Mouse (Mus musculus) heart, embryonic 16.5 days (tissue): ENCODE results near the gene Spam1. TPM values are rescaled to one million over a fixed set of nuclear protein-coding genes. Genes with fewer than 3 reads are reported as not detected.

Experiments used
- ATAC-seq: fragments of 200-750 bp; cut with Nextera tagmentation; replicated peaks from 2 replicates; pipeline ENCODE4 v1.8.0; 2017; ENCODE audit warnings: moderate number of reproducible peaks; ENCODE audit not compliant: insufficient read depth, low FRiP score; ENCODE audit errors: extremely low read depth
- H3K27ac ChIP-seq: fragments of 300-500 bp; sonication (generic); 2 replicates; pipeline ENCODE4 v1.5.1; 2014; ENCODE audit warnings: mild to moderate bottlenecking, low read length, control low read depth, moderate library complexity
- H3K27me3 ChIP-seq: fragments of 300-500 bp; sonication (generic); 2 replicates; pipeline ENCODE4 v1.6.1; 2014; ENCODE audit warnings: low read length, mixed read lengths; ENCODE audit not compliant: control insufficient read depth, insufficient read depth
- H3K36me3 ChIP-seq: fragments of 300-500 bp; sonication (generic); 2 replicates; pipeline ENCODE4 v1.6.1; 2014; ENCODE audit not compliant: control insufficient read depth, insufficient read depth
- H3K4me1 ChIP-seq: fragments of 300-500 bp; sonication (generic); 2 replicates; pipeline ENCODE4 v1.6.1; 2014; ENCODE audit warnings: low read length, mixed read lengths; ENCODE audit not compliant: control insufficient read depth, insufficient read depth
- H3K4me2 ChIP-seq: fragments of 300-500 bp; sonication (generic); 2 replicates; pipeline ENCODE4 v1.6.1; 2014; ENCODE audit warnings: low read depth, mild to moderate bottlenecking, control low read depth, low read length
- H3K4me3 ChIP-seq: fragments of 300-500 bp; sonication (generic); 2 replicates; pipeline ENCODE4 v1.5.1; 2014; ENCODE audit warnings: mild to moderate bottlenecking, control low read depth, low read length
- H3K9ac ChIP-seq: fragments of 300-500 bp; sonication (generic); 2 replicates; pipeline ENCODE4 v1.6.1; 2014; ENCODE audit warnings: low read length, control low read depth
- H3K9me3 ChIP-seq: fragments of 300-500 bp; sonication (generic); replicated peaks from 2 replicates; pipeline ENCODE4 v1.6.1; 2016; ENCODE audit warnings: low read length; ENCODE audit not compliant: control insufficient read depth
- WGBS: fragments of 180-500 bp; shearing (Covaris S2); extraction: QIAGEN DNeasy Blood & Tissue Kit; methylation state at CpG from one replicate; pipeline ENCODE4 v1.1.7; 2014; 5-methylcytosine and 5-hydroxymethylcytosine counted together
- polyA plus RNA-seq: library from polyadenylated mRNA; unstranded; fragments of >200 nt; fragmentation: Nextera tagmentation; extraction: Ambion mirVana; gene quantifications from 2 replicates; pipeline ENCODE4 v1.2.1, GENCODE M21; 2015

Gene Spam1
- not detected in 2 replicates for polyA plus RNA-seq

GRCm38 (mm10) chr6:24790888-24791287, at the start of gene Spam1:
Spam1 (plus strand) TSS chr6:24791188.
- H3K27ac ChIP-seq = no peak within 1 kb of the TSS
- H3K9ac ChIP-seq = no peak within 1 kb of the TSS
- no peaks in the 10 kb centered on the region for H3K36me3 ChIP-seq
- H3K4me1 ChIP-seq = no peaks in the 10 kb centered on the region
- H3K27me3 ChIP-seq = no peaks in the 10 kb centered on the region
- ATAC-seq = no peak
- no peaks in the 10 kb centered on the region for H3K9me3 ChIP-seq
- H3K4me2 ChIP-seq = no peak within 1 kb of the TSS
- no peak within 1 kb of the TSS for H3K4me3 ChIP-seq

DNA sequence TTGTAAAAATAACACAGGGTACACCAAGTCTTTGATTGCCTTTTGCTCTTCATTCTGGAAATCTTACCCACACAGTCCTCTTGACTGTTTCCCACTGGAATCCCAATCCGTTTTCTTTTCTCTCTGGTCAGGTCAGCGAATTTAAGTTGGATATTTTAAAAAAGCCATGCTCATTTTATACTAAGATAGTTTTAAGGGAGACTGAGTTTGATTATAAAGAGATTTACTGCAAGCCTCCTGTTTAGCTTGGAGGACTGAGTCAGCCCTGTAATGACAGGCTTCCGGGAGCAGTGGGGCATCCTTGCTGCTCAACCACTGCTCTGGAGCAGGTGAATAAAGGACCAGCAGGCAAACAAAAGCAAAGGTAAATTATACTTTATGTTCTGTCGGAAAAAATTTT, 43.0 kb upstream of the Spam1 start, which contains the start of gene Hyal4:
TSS of gene Hyal4 (plus strand) at position 301 of the 400 bp plus-strand sequence.
- WGBS = 67% methylated on average over 4 of the region's 4 CpGs
- Histone ChIP-seq H3K9ac (no peak within 1 kb of the TSS), H3K4me3 (no peak within 1 kb of the TSS)

GRCm38 (mm10) chr6:24759281-24759680, 31.7 kb upstream of the Spam1 start:
- 87% methylated on average over 3 of the region's 3 CpGs for WGBS
- Histone ChIP-seq H3K4me3 (no peak overlapping the region), H3K27ac (no peak overlapping the region), H3K4me2 (no peak overlapping the region), H3K9ac (no peak overlapping the region), H3K9me3 (0 out of 2 replicates have a peak, but pooled peaks cover 2% of the 10 kb centered on the region), H3K27me3 (no peaks in the 10 kb centered on the region), H3K36me3 (no peaks in the 10 kb centered on the region), H3K4me1 (no peaks in the 10 kb centered on the region)
- ATAC-seq = no peak

More for the DNA sequence above, 43.0 kb upstream of the Spam1 start, which contains the start of gene Hyal4:
- no peak within 1 kb of the TSS for H3K4me2 ChIP-seq
- H3K4me1 ChIP-seq = no peaks in the 10 kb centered on the region
- no peaks in the 10 kb centered on the region for H3K9me3 ChIP-seq
- H3K36me3 ChIP-seq = no peaks in the 10 kb centered on the region
- ATAC-seq = no peak
- no peak within 1 kb of the TSS for H3K27ac ChIP-seq
- H3K27me3 ChIP-seq = no peaks in the 10 kb centered on the region

DNA sequence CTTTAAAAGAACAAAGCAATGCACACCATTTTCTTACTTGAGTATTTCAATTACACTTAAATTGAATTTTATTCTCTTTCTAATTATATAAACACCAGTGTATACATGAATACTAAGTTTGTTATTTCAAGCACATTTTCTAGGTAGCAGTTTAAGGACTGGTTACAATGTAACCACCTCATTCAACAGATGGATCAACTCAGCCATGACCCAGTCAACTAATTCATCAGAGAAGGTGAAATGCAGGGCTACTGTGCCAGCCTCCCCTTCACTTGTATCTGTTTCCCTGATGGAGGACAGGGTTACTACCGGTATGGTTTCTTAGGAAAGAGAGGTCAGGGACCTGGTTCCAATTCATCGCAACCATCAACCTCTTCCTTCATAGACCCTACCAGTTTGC, 24.7 kb upstream of the Spam1 start:
- Histone ChIP-seq H3K9me3 (no peaks in the 10 kb centered on the region), H3K4me2 (no peak overlapping the region), H3K4me3 (no peak overlapping the region), H3K36me3 (no peaks in the 10 kb centered on the region), H3K27me3 (no peaks in the 10 kb centered on the region), H3K9ac (no peak overlapping the region), H3K27ac (no peak overlapping the region), H3K4me1 (no peaks in the 10 kb centered on the region)
- WGBS = 85% methylated on average over 2 of the region's 2 CpGs
- ATAC-seq = no peak

GRCm38 (mm10) chr6:24779182-24779581, 11.8 kb upstream of the Spam1 start:
- H3K27me3 ChIP-seq = no peaks in the 10 kb centered on the region
- no peaks in the 10 kb centered on the region for H3K9me3 ChIP-seq
- WGBS = 47% methylated on average over 2 of the region's 2 CpGs
- no peaks in the 10 kb centered on the region for H3K36me3 ChIP-seq
- no peak overlapping the region for H3K4me3 ChIP-seq
- H3K9ac ChIP-seq = no peak overlapping the region
- no peak overlapping the region for H3K27ac ChIP-seq
- H3K4me2 ChIP-seq = no peak overlapping the region
- no peak for ATAC-seq
- no peaks in the 10 kb centered on the region for H3K4me1 ChIP-seq

DNA sequence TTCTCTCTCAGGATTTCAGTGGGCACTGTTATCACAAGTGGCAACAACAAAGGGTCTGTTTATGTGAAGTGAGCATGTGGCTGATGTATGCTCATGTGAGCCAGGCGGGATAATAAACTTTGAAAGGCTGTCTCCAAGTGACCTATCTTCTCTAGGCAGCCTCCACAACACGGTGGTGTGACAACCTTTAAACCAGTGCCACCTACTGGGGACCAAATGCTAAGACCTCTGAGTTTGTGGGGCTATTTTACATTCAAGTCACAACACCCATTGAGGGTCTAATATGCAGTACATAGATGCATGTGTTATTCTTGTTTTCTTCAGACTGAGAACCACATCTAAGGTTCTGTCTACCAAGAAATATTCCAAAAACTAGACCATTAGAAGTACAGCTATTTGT, 31.1 kb downstream of the Spam1 start:
- no peak overlapping the region for H3K27ac ChIP-seq
- 54% methylated on average over 2 of the region's 2 CpGs for WGBS
- H3K36me3 ChIP-seq = no peaks in the 10 kb centered on the region
- no peaks in the 10 kb centered on the region for H3K27me3 ChIP-seq
- no peak overlapping the region for H3K4me2 ChIP-seq
- H3K9me3 ChIP-seq = no peaks in the 10 kb centered on the region
- no peak overlapping the region for H3K4me3 ChIP-seq
- no peak for ATAC-seq
- no peak overlapping the region for H3K9ac ChIP-seq
- no peaks in the 10 kb centered on the region for H3K4me1 ChIP-seq

Other genes starting within 250 kb of the Spam1 start
- 49.6 and 52.6 TPM in 2 replicates for gene Lmod2, start 193.4 kb upstream of the Spam1 start, polyA plus RNA-seq
- 42.9 and 52.0 TPM in 2 replicates for gene Wasl, start 126.2 kb upstream of the Spam1 start, polyA plus RNA-seq
- not detected in 2 replicates for gene Hyal6, start 57.9 kb upstream of the Spam1 start, polyA plus RNA-seq
- gene Hyal4, start 42.9 kb upstream of the Spam1 start, polyA plus RNA-seq = not detected in 2 replicates
- gene Hyal5, start 66.8 kb downstream of the Spam1 start, polyA plus RNA-seq = not detected in 2 replicates
- gene Tmem229a, start 165.1 kb downstream of the Spam1 start, polyA plus RNA-seq = 0.08 and 0.11 TPM in 2 replicates